Mouse (Mus musculus) megakaryocyte progenitor cell, adult 5-6 weeks (primary cell): ENCODE results near the gene Timp4. TPM values are rescaled to one million over a fixed set of nuclear protein-coding genes. Genes with fewer than 3 reads are reported as not detected.

Experiments used
- ATAC-seq: replicated peaks from 2 replicates; pipeline ENCODE4 v1.8.0; 2016; ENCODE audit warnings: mild to moderate bottlenecking, moderate TSS enrichment, inconsistent platforms; ENCODE audit not compliant: poor library complexity
- total RNA-seq, 2 experiments: library from RNA; stranded (forward) in 1 of 2; stranded (reverse) in 1 of 2; fragments of 157-497, 149-512 nt in 1 of 2; fragments of 200-1000 nt in 1 of 2; gene quantifications; 2 replicates each; pipeline versions ENCODE4 v1.2.3 to v1.2.4; 2015 to 2017

Timp4 gene
- total RNA-seq, 2 experiments from 2014 or later, result not detected

GRCm38 (mm10) chr6:115203029-115203428, 49.0 kb downstream of the Timp4 start:
- no peak for ATAC-seq

DNA sequence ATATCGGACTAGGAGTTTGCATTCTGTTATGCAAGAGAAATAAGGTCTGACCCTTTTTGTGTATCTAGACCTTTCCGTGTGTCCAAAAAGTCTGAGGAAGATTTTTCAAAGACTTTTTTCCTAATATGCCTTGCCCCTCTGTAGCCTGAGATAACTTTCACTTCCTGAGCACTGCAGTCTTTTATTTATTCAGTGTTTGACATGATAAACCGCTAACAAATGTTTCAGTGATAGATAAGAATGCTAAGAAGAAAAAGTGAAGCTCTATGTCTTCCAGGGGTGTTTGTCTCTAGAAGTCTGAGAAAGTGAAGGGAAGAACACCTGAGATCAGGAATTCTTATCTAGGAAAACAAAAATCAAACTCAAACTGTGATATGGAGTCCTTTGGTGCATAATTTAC, 51.3 kb downstream of the Timp4 start:
- ATAC-seq, result peak; percentile 60; the same call in 1 of the 2 replicates

Other genes with a start within 250 kb of the Timp4 start
- 54.3 and 55.0 TPM in 2 replicates for gene Tamm41, start 214.3 kb downstream of the Timp4 start, total RNA-seq (2015)
- gene Tamm41, start 214.3 kb downstream of the Timp4 start, total RNA-seq (2017), result 49.5 and 50.6 TPM in 2 replicates
- not detected in 2 replicates for gene Syn2, start 117.3 kb downstream of the Timp4 start, total RNA-seq (2015)
- gene Syn2, start 117.3 kb downstream of the Timp4 start, total RNA-seq (2017), result not detected in 2 replicates
- gene Gm17482, start 24.9 kb downstream of the Timp4 start, total RNA-seq (2015), result not detected in 2 replicates
- gene Gm17482, start 24.9 kb downstream of the Timp4 start, total RNA-seq (2017), result not detected in 2 replicates
- 0.32 and 0.69 TPM in 2 replicates for gene Pparg, start 108.7 kb upstream of the Timp4 start, total RNA-seq (2015)
- 0.24 TPM in 1 of 2 replicates, not detected in the other for gene Pparg, start 108.7 kb upstream of the Timp4 start, total RNA-seq (2017)